Mouse (Mus musculus): ENCODE results near the gene Arrb2.

GRCm38 (mm10) chr11:70387436-70387835 is 45.0 kb upstream of the Arrb2 start:
- TF ChIP-seq CTCF (IDR thresholded peaks at IDR 0.05; ENCODE audit: insufficient read depth, low read depth, low read length) = no peak
- TF ChIP-seq POLR2A (IDR thresholded peaks at IDR 0.05; ENCODE audit: insufficient read depth, low read depth, low read length) = no peak

Data from olfactory bulb, adult 2 months (tissue).